Mouse (Mus musculus) limb, embryonic 14.5 days (tissue): ENCODE measurements around the gene Acp6. TPM values are rescaled to one million over a fixed set of nuclear protein-coding genes. Genes with fewer than 3 reads are reported as not detected.

Experiments used
- ATAC-seq: fragments of 200-750 bp; cut with Nextera tagmentation; 2 replicates; pipeline ENCODE4 v1.8.0; 2017; ENCODE audit warnings: low read depth, moderate number of reproducible peaks, moderate TSS enrichment; ENCODE audit not compliant: low FRiP score
- DNase-seq: peaks from one replicate; pipeline ENCODE4 v3.0.0-alpha.2; 2015; ENCODE audit warnings: low spot score
- H3K27ac ChIP-seq: fragments of 300-500 bp; sonication (generic); replicated peaks from 2 replicates; pipeline ENCODE4 v1.5.1; 2014; ENCODE audit warnings: low read depth, mild to moderate bottlenecking, low read length, moderate library complexity, mixed read lengths
- H3K27me3 ChIP-seq: fragments of 300-500 bp; sonication (generic); 2 replicates; pipeline ENCODE4 v1.6.1; 2014; ENCODE audit warnings: low read length, mixed read lengths; ENCODE audit not compliant: control insufficient read depth, insufficient read depth
- H3K36me3 ChIP-seq: fragments of 300-500 bp; sonication (generic); 2 replicates; pipeline ENCODE4 v1.6.1; 2014; ENCODE audit warnings: mild to moderate bottlenecking, low read length, moderate library complexity, mixed read lengths; ENCODE audit not compliant: control insufficient read depth, insufficient read depth
- H3K4me1 ChIP-seq: fragments of 300-500 bp; sonication (generic); 2 replicates; pipeline ENCODE4 v1.6.1; 2014; ENCODE audit warnings: antibody characterized with exemption, low read length, mixed read lengths; ENCODE audit not compliant: control insufficient read depth, insufficient read depth
- H3K4me2 ChIP-seq: fragments of 300-500 bp; sonication (generic); replicated peaks from 2 replicates; pipeline ENCODE4 v1.6.1; 2014; ENCODE audit warnings: low read depth, mild to moderate bottlenecking, low read length, moderate library complexity; ENCODE audit not compliant: severe bottlenecking
- H3K4me3 ChIP-seq: fragments of 300-500 bp; sonication (generic); replicated peaks from 2 replicates; pipeline ENCODE4 v1.5.1; 2014; ENCODE audit warnings: low read length
- H3K9ac ChIP-seq: fragments of 300-500 bp; sonication (generic); 2 replicates; pipeline ENCODE4 v1.6.1; 2014; ENCODE audit warnings: mild to moderate bottlenecking, low read depth, low read length, moderate library complexity; ENCODE audit not compliant: severe bottlenecking
- H3K9me3 ChIP-seq: fragments of 300-500 bp; sonication (generic); 2 replicates; pipeline ENCODE4 v1.6.1; 2016; ENCODE audit warnings: low read length; ENCODE audit not compliant: control insufficient read depth
- POLR2A ChIP-seq: fragments of 200-500 bp; IDR thresholded peaks from 2 replicates; pipeline ENCODE4 v1.8.0; 2012; ENCODE audit warnings: inconsistent platforms, mild to moderate bottlenecking, moderate library complexity, borderline replicate concordance; ENCODE audit not compliant: insufficient read depth, insufficient read length; ENCODE audit errors: extremely low read depth
- WGBS: fragments of 180-500 bp; shearing (Covaris S2); extraction: QIAGEN DNeasy Blood & Tissue Kit; methylation state at CpG from one replicate; pipeline ENCODE4 v1.1.7; 2014; 5-methylcytosine and 5-hydroxymethylcytosine counted together
- polyA plus RNA-seq, 2 experiments: library from polyadenylated mRNA; depleted of rRNA in 1 of 2; stranded (reverse) in 1 of 2; unstranded in 1 of 2; fragments of >200 nt; fragmentation: Nextera tagmentation in 1 of 2; extraction: Ambion mirVana in 1 of 2; gene quantifications; 2 replicates each; pipeline versions ENCODE4 v1.2.1 to v1.2.3; 2012 to 2014

Gene Acp6
- polyA plus RNA-seq, 2 experiments: 38.8 to 44.5 TPM

- Histone ChIP-seq H3K27ac (no peak overlapping the region), H3K4me2 (no peak overlapping the region), H3K4me1 (peaks cover 16% of the 10 kb centered on the region; the same call in 1 of the 2 replicates), H3K36me3 (peaks cover 56% of the 10 kb centered on the region), H3K9me3 (no peaks in the 10 kb centered on the region), H3K9ac (no peak overlapping the region), H3K4me3 (no peak overlapping the region), H3K27me3 (no peaks in the 10 kb centered on the region)
- ATAC-seq (no peak), DNase-seq (no peak)
- no peak for TF ChIP-seq POLR2A
- 85% methylated on average over 9 of the region's 9 CpGs for WGBS
Observed at GRCm38 (mm10) chr3:97223261-97223660, 64.7 kb downstream of the Acp6 start.

GRCm38 (mm10) chr3:97225231-97225630 lies 66.7 kb downstream of the Acp6 start:
- no peak overlapping the region for H3K27ac ChIP-seq
- H3K36me3 ChIP-seq: peaks cover 38% of the 10 kb centered on the region
- no peak for ATAC-seq
- no peaks in the 10 kb centered on the region for H3K9me3 ChIP-seq
- H3K4me1 ChIP-seq: peaks cover 21% of the 10 kb centered on the region; the same call in 1 of the 2 replicates
- H3K4me2 ChIP-seq: peak overlapping the region; percentile 11; the same call in 1 of the 2 replicates
- 75% methylated on average over 5 of the region's 5 CpGs for WGBS
- no peak overlapping the region for H3K4me3 ChIP-seq
- no peaks in the 10 kb centered on the region for H3K27me3 ChIP-seq
- TF ChIP-seq POLR2A: no peak
- no peak overlapping the region for H3K9ac ChIP-seq
- no peak for DNase-seq

- under 1% methylated on average over 17 of the region's 18 CpGs for WGBS
- Histone ChIP-seq H3K27me3 (no peaks in the 10 kb centered on the region), H3K4me1 (peaks cover 21% of the 10 kb centered on the region; the same call in 1 of the 2 replicates), H3K9ac (peak overlapping the region; percentile 95), H3K27ac (peak overlapping the region; percentile 91), H3K4me3 (peak overlapping the region; percentile 87), H3K4me2 (peak overlapping the region; percentile 69), H3K9me3 (no peaks in the 10 kb centered on the region), H3K36me3 (peaks cover 23% of the 10 kb centered on the region)
- ATAC-seq: no peak
- TF ChIP-seq POLR2A: no peak
- DNase-seq: no peak
Observed at GRCm38 (mm10) chr3:97226719-97227118, 68.1 kb downstream of the Acp6 start.

Other genes starting within 250 kb of the Acp6 start
- 0.01 TPM in 1 of 2 replicates, not detected in the other for gene Gja8, start 232.8 kb upstream of the Acp6 start, polyA plus RNA-seq (2012; rRNA removed)
- not detected in 2 replicates for gene Gja8, start 232.8 kb upstream of the Acp6 start, polyA plus RNA-seq (2014; fragmentation: Nextera tagmentation; extraction: Ambion mirVana)
- 47.6 and 57.0 TPM in 2 replicates for gene Bcl9, start 139.1 kb downstream of the Acp6 start, polyA plus RNA-seq (2012; rRNA removed)
- 54.3 and 60.3 TPM in 2 replicates for gene Bcl9, start 139.1 kb downstream of the Acp6 start, polyA plus RNA-seq (2014; fragmentation: Nextera tagmentation; extraction: Ambion mirVana)